Mouse (Mus musculus) spleen, postnatal 4 days (tissue): Measurements from ENCODE around the gene Dgkd.

ENCODE experiments used
- DNase-seq, 2 experiments: peaks; one replicate each; pipeline ENCODE4 v3.0.0; 2022; ENCODE audit warnings: low spot score in 2 of 2

Dgkd gene

GRCm38 (mm10) chr1:87880856-87881255, 27.8 kb downstream of the Dgkd start:
- no peak for DNase-seq

- no peak for DNase-seq
Measured at GRCm38 (mm10) chr1:87881726-87882125, 28.6 kb downstream of the Dgkd start.

- DNase-seq: no peak
Measured at GRCm38 (mm10) chr1:87882554-87882953, 29.5 kb downstream of the Dgkd start.

- no peak for DNase-seq
Measured at GRCm38 (mm10) chr1:87890960-87891359, 37.9 kb downstream of the Dgkd start.

GRCm38 (mm10) chr1:87891634-87892033, 38.5 kb downstream of the Dgkd start:
- no peak for DNase-seq

- DNase-seq: no peak
Measured at GRCm38 (mm10) chr1:87892499-87892898, 39.4 kb downstream of the Dgkd start.

- DNase-seq: no peak
Measured at GRCm38 (mm10) chr1:87893414-87893813, 40.3 kb downstream of the Dgkd start.

GRCm38 (mm10) chr1:87896921-87897320, 43.8 kb downstream of the Dgkd start:
- DNase-seq: no peak

GRCm38 (mm10) chr1:87899701-87900100, 46.6 kb downstream of the Dgkd start:
- no peak for DNase-seq

GRCm38 (mm10) chr1:87900979-87901378, 47.9 kb downstream of the Dgkd start:
- no peak for DNase-seq

GRCm38 (mm10) chr1:87902186-87902585, 49.1 kb downstream of the Dgkd start:
- DNase-seq: no peak

GRCm38 (mm10) chr1:87906361-87906956, 53.4 kb downstream of the Dgkd start:
- no peak for DNase-seq

- no peak for DNase-seq
Measured at GRCm38 (mm10) chr1:87908006-87908405, 54.9 kb downstream of the Dgkd start.

GRCm38 (mm10) chr1:87908736-87909135, 55.6 kb downstream of the Dgkd start:
- DNase-seq: no peak

GRCm38 (mm10) chr1:87909565-87909964, 56.5 kb downstream of the Dgkd start:
- DNase-seq: no peak

- no peak for DNase-seq
Measured at GRCm38 (mm10) chr1:87910428-87910827, 57.3 kb downstream of the Dgkd start.

- DNase-seq: no peak
Measured at GRCm38 (mm10) chr1:87913356-87913755, 60.3 kb downstream of the Dgkd start.

GRCm38 (mm10) chr1:87917361-87917760, 64.3 kb downstream of the Dgkd start:
- DNase-seq: no peak

- no peak for DNase-seq
Measured at GRCm38 (mm10) chr1:87918061-87918460, 65.0 kb downstream of the Dgkd start.

GRCm38 (mm10) chr1:87920056-87920614, 67.0 kb downstream of the Dgkd start:
- DNase-seq: no peak

- DNase-seq: no peak
Measured at GRCm38 (mm10) chr1:87922666-87923065, 69.6 kb downstream of the Dgkd start.

- no peak for DNase-seq
Measured at GRCm38 (mm10) chr1:87924888-87925287, 71.8 kb downstream of the Dgkd start.

GRCm38 (mm10) chr1:87929730-87930129, 76.6 kb downstream of the Dgkd start:
- DNase-seq: no peak

GRCm38 (mm10) chr1:87933051-87933450, 80.0 kb downstream of the Dgkd start:
- DNase-seq: no peak
